Mouse (Mus musculus) thymus, adult 2 months (tissue): ENCODE data around the gene Stx5a. TPM values are rescaled to one million over a fixed set of nuclear protein-coding genes. Genes with fewer than 3 reads are reported as not detected.
A peak's percentile ranks its signal among the peaks of the same experiment; 100 is the strongest.
"Not testable (repeated sequence)": the region's sequence is repeated elsewhere in the genome, so short reads cannot be mapped to it uniquely, and the experiment has no call there.

Source experiments
- DNase-seq: peaks from one replicate; pipeline ENCODE4 v3.0.0; 2021
- H3K27ac ChIP-seq: fragments of 200-500 bp; 2 replicates; pipeline ENCODE4 v1.5.1; 2012; ENCODE audit warnings: low read length, control low read depth; ENCODE audit not compliant: control insufficient read depth, insufficient read depth
- H3K27me3 ChIP-seq: fragments of 200-500 bp; 2 replicates; pipeline ENCODE4 v1.6.1; 2012; ENCODE audit warnings: mild to moderate bottlenecking, low read length, moderate library complexity, mixed read lengths; ENCODE audit not compliant: control insufficient read depth, insufficient read depth
- H3K36me3 ChIP-seq: fragments of 200-500 bp; 2 replicates; pipeline ENCODE4 v1.6.1; 2012; ENCODE audit warnings: mild to moderate bottlenecking, low read length, moderate library complexity; ENCODE audit not compliant: control insufficient read depth, insufficient read depth
- H3K4me1 ChIP-seq: fragments of 200-500 bp; replicated peaks from 2 replicates; pipeline ENCODE4 v1.6.1; 2012; ENCODE audit warnings: low read length; ENCODE audit not compliant: control insufficient read depth, insufficient read depth
- H3K4me3 ChIP-seq: fragments of 200-500 bp; 2 replicates; pipeline ENCODE4 v1.5.1; 2012; ENCODE audit warnings: mild to moderate bottlenecking, low read length, control low read depth, moderate library complexity; ENCODE audit not compliant: control insufficient read depth, insufficient read depth
- CTCF ChIP-seq: fragments of 200-500 bp; IDR thresholded peaks from 2 replicates; pipeline ENCODE4 v1.5.1; 2012; ENCODE audit warnings: mild to moderate bottlenecking, control low read depth, low read length, moderate library complexity, borderline replicate concordance; ENCODE audit not compliant: control insufficient read depth, poor library complexity, insufficient read depth; ENCODE audit errors: extremely low read depth
- POLR2A ChIP-seq: fragments of 200-500 bp; IDR thresholded peaks from 2 replicates; pipeline ENCODE4 v1.6.1; 2012; ENCODE audit warnings: mild to moderate bottlenecking, low read length, control low read depth, moderate library complexity; ENCODE audit not compliant: control insufficient read depth, poor library complexity, insufficient read depth; ENCODE audit errors: extremely low read depth
- WGBS: fragments of 180-500 bp; shearing (Covaris S2); methylation state at CpG from one replicate; pipeline ENCODE4 v1.1.7; 2018; 5-methylcytosine and 5-hydroxymethylcytosine counted together
- polyA plus RNA-seq: library from polyadenylated mRNA; depleted of rRNA; stranded (reverse); fragments of >200 nt; gene quantifications from 2 replicates; pipeline ENCODE4 v1.2.3, GENCODE M21; 2012

Gene Stx5a
- polyA plus RNA-seq, 1 experiment, result 137 TPM

DNA sequence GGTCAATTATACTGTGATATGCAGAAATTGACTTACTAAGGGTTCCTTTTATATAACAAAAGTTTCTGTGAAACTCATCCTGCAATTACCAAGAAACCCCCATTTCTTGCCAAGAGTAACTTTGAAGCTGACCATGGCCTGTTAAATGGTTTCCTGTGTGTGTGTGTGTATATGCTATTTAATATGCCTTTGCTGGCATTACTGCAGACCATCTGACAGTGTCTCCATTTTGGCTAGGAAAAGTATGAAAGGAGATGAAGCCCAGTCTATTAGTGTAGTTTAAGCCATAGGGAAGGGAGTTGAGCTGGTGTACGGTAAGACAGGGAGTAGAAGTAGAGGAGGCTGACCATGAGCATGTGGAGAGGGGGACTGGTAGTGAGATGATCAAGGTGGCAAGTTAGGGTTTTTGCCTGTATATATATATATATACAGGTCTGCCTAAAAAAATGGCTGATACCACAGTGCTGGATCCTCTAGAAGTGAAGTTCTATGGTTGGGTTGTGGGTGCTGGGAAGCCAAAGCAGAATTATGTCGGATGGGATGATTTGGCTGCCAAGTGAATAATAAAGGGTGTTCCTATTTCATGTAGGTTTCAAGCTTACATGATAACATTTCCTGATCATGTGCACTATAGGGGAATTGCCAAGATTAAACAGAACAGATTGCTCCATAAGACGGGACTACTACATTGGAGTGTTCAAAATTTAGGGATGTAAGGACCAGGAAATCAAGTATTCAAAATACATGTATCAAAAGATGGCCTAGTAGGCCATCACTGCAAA, 14.4 kb upstream of the Stx5a start:
- 87% methylated on average over 3 of the region's 3 CpGs for WGBS
- TF ChIP-seq CTCF (no peak), POLR2A (no peak)
- Histone ChIP-seq H3K36me3 (peaks cover 24% of the 10 kb centered on the region), H3K4me1 (peaks cover 3% of the 10 kb centered on the region; the same call in 1 of the 2 replicates), H3K27ac (no peak overlapping the region), H3K4me3 (no peak overlapping the region), H3K27me3 (no peaks in the 10 kb centered on the region)
- no peak for DNase-seq

GRCm38 (mm10) chr19:8727495-8728114, 13.6 kb upstream of the Stx5a start:
- no peaks in the 10 kb centered on the region for H3K27me3 ChIP-seq
- peaks cover 24% of the 10 kb centered on the region for H3K36me3 ChIP-seq
- no peak overlapping the region for H3K27ac ChIP-seq
- TF ChIP-seq POLR2A, result no peak
- H3K4me1 ChIP-seq, result no peaks in the 10 kb centered on the region
- no peak for DNase-seq
- WGBS, result 60% methylated on average over 5 of the region's 5 CpGs
- no peak overlapping the region for H3K4me3 ChIP-seq

- not testable (repeated sequence) for DNase-seq, H3K27me3 ChIP-seq, H3K4me3 ChIP-seq, H3K27ac ChIP-seq, H3K4me1 ChIP-seq
- peaks cover 24% of the 10 kb centered on the region for H3K36me3 ChIP-seq
- WGBS, result 74% methylated on average over 3 of the region's 3 CpGs
These were observed 12.7 kb upstream of the Stx5a start for GRCm38 (mm10) chr19:8728335-8729099.

- no peak overlapping the region for H3K4me3 ChIP-seq
- DNase-seq, result no peak
- TF ChIP-seq POLR2A, result no peak
- TF ChIP-seq CTCF, result no peak
- peaks cover 3% of the 10 kb centered on the region for H3K4me1 ChIP-seq
- no peaks in the 10 kb centered on the region for H3K27me3 ChIP-seq
- 70% methylated on average over 3 of the region's 3 CpGs for WGBS
- H3K36me3 ChIP-seq, result no peaks in the 10 kb centered on the region; the same call in 1 of the 2 replicates
- no peak overlapping the region for H3K27ac ChIP-seq
These were observed 6.9 kb upstream of the Stx5a start for GRCm38 (mm10) chr19:8734334-8734733.

GRCm38 (mm10) chr19:8735389-8736159, 5.6 kb upstream of the Stx5a start, which contains the start of gene Wdr74:
Wdr74 (plus strand) TSS chr19:8735827.
- TF ChIP-seq POLR2A (peak; percentile 61), CTCF (no peak)

GRCm38 (mm10) chr19:8736160-8736467, 5.1 kb upstream of the Stx5a start:
- peaks cover 8% of the 10 kb centered on the region for H3K4me1 ChIP-seq
- DNase-seq, result no peak
- no peaks in the 10 kb centered on the region; the same call in 1 of the 2 replicates for H3K36me3 ChIP-seq
- WGBS, result 1% methylated on average over 11 of the region's 11 CpGs
- TF ChIP-seq CTCF (no peak), POLR2A (no peak)
- no peaks in the 10 kb centered on the region for H3K27me3 ChIP-seq
- peak overlapping the region; percentile 69 for H3K4me3 ChIP-seq
- H3K27ac ChIP-seq, result no peak overlapping the region

More at GRCm38 (mm10) chr19:8735389-8736159, 5.6 kb upstream of the Stx5a start, which contains the start of gene Wdr74:
- Histone ChIP-seq H3K4me1 (peaks cover 4% of the 10 kb centered on the region), H3K27ac (0 out of 2 replicates have a peak within 1 kb of the TSS, but pooled peaks have one; percentile 23), H3K36me3 (no peaks in the 10 kb centered on the region; the same call in 1 of the 2 replicates), H3K27me3 (no peaks in the 10 kb centered on the region), H3K4me3 (peak within 1 kb of the TSS; percentile 69)
- peak; percentile 90 for DNase-seq
- under 1% methylated on average over 32 of the region's 32 CpGs for WGBS
